In genomic region chr6:67113261-67113660, GRCm38 (mm10) we compare ENCODE assay signal across 8 mouse cellular contexts.
DNase-seq lines count a peak whose midpoint lies in the region; ATAC-seq lines count a peak whose summit lies in the region.

No protein-coding gene starts in this region.

- no peak overlapping the region for H3K27ac ChIP-seq in heart, embryonic 12.5 days (ENCODE audit: poor library complexity, severe bottlenecking)
- no peak overlapping the region for H3K27ac ChIP-seq in midbrain, embryonic 10.5 days (replicated peaks)
- H3K27ac ChIP-seq in midbrain, embryonic 11.5 days (ENCODE audit: low read depth, low read length) = no peak overlapping the region
- no peak overlapping the region for H3K27ac ChIP-seq in limb, embryonic 12.5 days
- no peak overlapping the region for H3K27ac ChIP-seq in stomach, embryonic 16.5 days (ENCODE audit: low read length)

- intact Hi-C loops in heart, postnatal 14 days (cut with DNase I) = no loop called here

- H3K27me3 ChIP-seq in heart, embryonic 12.5 days (replicated peaks) = peaks cover 42% of the 10 kb centered on the region
- peaks cover 28% of the 10 kb centered on the region for H3K27me3 ChIP-seq in midbrain, embryonic 10.5 days (ENCODE audit: low read depth, poor library complexity, severe bottlenecking)
- no peaks in the 10 kb centered on the region for H3K27me3 ChIP-seq in midbrain, embryonic 11.5 days (ENCODE audit: control insufficient read depth, insufficient read depth, low read length)
- H3K27me3 ChIP-seq in limb, embryonic 12.5 days = peaks cover 21% of the 10 kb centered on the region
- no peaks in the 10 kb centered on the region for H3K27me3 ChIP-seq in stomach, embryonic 16.5 days (ENCODE audit: control insufficient read depth, insufficient read depth, low read length)

- H3K4me3 ChIP-seq in heart, embryonic 12.5 days = peak overlapping the region; percentile 37
- H3K4me3 ChIP-seq in midbrain, embryonic 10.5 days = peak overlapping the region; percentile 50; the same call in 1 of the 2 replicates
- H3K4me3 ChIP-seq in midbrain, embryonic 11.5 days (ENCODE audit: low read depth, low read length) = no peak overlapping the region
- peak overlapping the region; percentile 31; the same call in 1 of the 2 replicates for H3K4me3 ChIP-seq in limb, embryonic 12.5 days (replicated peaks)
- H3K4me3 ChIP-seq in stomach, embryonic 16.5 days (replicated peaks; ENCODE audit: low read length) = no peak overlapping the region

- H3K4me1 ChIP-seq in heart, embryonic 12.5 days (replicated peaks) = peaks cover 9% of the 10 kb centered on the region; the same call in 1 of the 2 replicates
- peaks cover 21% of the 10 kb centered on the region for H3K4me1 ChIP-seq in midbrain, embryonic 10.5 days
- H3K4me1 ChIP-seq in midbrain, embryonic 11.5 days (ENCODE audit: control insufficient read depth, insufficient read depth, low read length) = no peaks in the 10 kb centered on the region
- H3K4me1 ChIP-seq in limb, embryonic 12.5 days (replicated peaks) = peaks cover 8% of the 10 kb centered on the region; the same call in 1 of the 2 replicates
- 0 out of 2 replicates have a peak, but pooled peaks cover 3% of the 10 kb centered on the region for H3K4me1 ChIP-seq in stomach, embryonic 16.5 days (ENCODE audit: control insufficient read depth, insufficient read depth, low read length)

- H3K9ac ChIP-seq in heart, embryonic 12.5 days = no peak overlapping the region
- no peak overlapping the region for H3K9ac ChIP-seq in midbrain, embryonic 11.5 days (ENCODE audit: low read length)
- H3K9ac ChIP-seq in limb, embryonic 12.5 days (replicated peaks) = no peak overlapping the region
- H3K9ac ChIP-seq in stomach, embryonic 16.5 days (ENCODE audit: low read length) = no peak overlapping the region

- no peak for DNase-seq in heart, postnatal 14 days
- DNase-seq in midbrain, embryonic 10.5 days (ENCODE audit: low spot score) = no peak
- no peak for DNase-seq in midbrain, embryonic 11.5 days (ENCODE audit: low spot score, missing footprints)
- no peak for DNase-seq in spleen, postnatal 10 days (ENCODE audit: low spot score in 2 of 2)
- DNase-seq in layer of hippocampus, adult 8-10 months (ENCODE audit: low spot score in 2 of 2) = no peak

- WGBS in heart, embryonic 12.5 days = 52% methylated on average over 4 of the region's 4 CpGs
- 64% methylated on average over 4 of the region's 4 CpGs for WGBS in midbrain, embryonic 10.5 days
- WGBS in midbrain, embryonic 11.5 days = 54% methylated on average over 4 of the region's 4 CpGs
- 63% methylated on average over 4 of the region's 4 CpGs for WGBS in limb, embryonic 12.5 days
- WGBS in stomach, embryonic 16.5 days = 68% methylated on average over 4 of the region's 4 CpGs

- H3K4me2 ChIP-seq in heart, embryonic 12.5 days = peak overlapping the region; percentile 71
- H3K4me2 ChIP-seq in midbrain, embryonic 11.5 days = no peak overlapping the region; the same call in 1 of the 2 replicates
- peak overlapping the region; percentile 55 for H3K4me2 ChIP-seq in limb, embryonic 12.5 days
- peak overlapping the region; percentile 56 for H3K4me2 ChIP-seq in stomach, embryonic 16.5 days (ENCODE audit: low read depth, low read length)

- no peaks in the 10 kb centered on the region for H3K9me3 ChIP-seq in heart, embryonic 12.5 days (replicated peaks)
- H3K9me3 ChIP-seq in midbrain, embryonic 10.5 days (replicated peaks) = no peaks in the 10 kb centered on the region
- H3K9me3 ChIP-seq in midbrain, embryonic 11.5 days (ENCODE audit: control insufficient read depth, low read length) = no peaks in the 10 kb centered on the region
- H3K9me3 ChIP-seq in limb, embryonic 12.5 days = no peaks in the 10 kb centered on the region
- no peaks in the 10 kb centered on the region for H3K9me3 ChIP-seq in stomach, embryonic 16.5 days (replicated peaks; ENCODE audit: control insufficient read depth, low read length)

- no peak for ATAC-seq in heart, embryonic 12.5 days (ENCODE audit: insufficient number of reproducible peaks, low FRiP score)
- no peak for ATAC-seq in midbrain, embryonic 11.5 days (ENCODE audit: low FRiP score)
- no peak for ATAC-seq in limb, embryonic 12.5 days (ENCODE audit: insufficient number of reproducible peaks, insufficient read depth, low FRiP score, low TSS enrichment, low read depth)
- no peak for ATAC-seq in stomach, embryonic 16.5 days (ENCODE audit: insufficient read depth, low FRiP score)

- no peaks in the 10 kb centered on the region for H3K36me3 ChIP-seq in heart, embryonic 12.5 days
- no peaks in the 10 kb centered on the region for H3K36me3 ChIP-seq in midbrain, embryonic 10.5 days
- no peaks in the 10 kb centered on the region for H3K36me3 ChIP-seq in midbrain, embryonic 11.5 days (ENCODE audit: control insufficient read depth, insufficient read depth, low read length)
- no peaks in the 10 kb centered on the region for H3K36me3 ChIP-seq in limb, embryonic 12.5 days
- no peaks in the 10 kb centered on the region for H3K36me3 ChIP-seq in stomach, embryonic 16.5 days (ENCODE audit: control insufficient read depth, insufficient read depth, low read length)

Comparison
In these comparisons a context has a peak if more than half of its experiments do, and no peak if none do; other contexts are left out.
1. H3K4me3 ChIP-seq: peak in heart, embryonic 12.5 days (single experiment), midbrain, embryonic 10.5 days (single experiment) and limb, embryonic 12.5 days (single experiment); none in midbrain, embryonic 11.5 days (single experiment) and stomach, embryonic 16.5 days (single experiment).